Mouse (Mus musculus): ENCODE results near the gene Jazf1.
A peak's percentile ranks its signal among the peaks of the same experiment; 100 is the strongest.

Gene Jazf1

DNA sequence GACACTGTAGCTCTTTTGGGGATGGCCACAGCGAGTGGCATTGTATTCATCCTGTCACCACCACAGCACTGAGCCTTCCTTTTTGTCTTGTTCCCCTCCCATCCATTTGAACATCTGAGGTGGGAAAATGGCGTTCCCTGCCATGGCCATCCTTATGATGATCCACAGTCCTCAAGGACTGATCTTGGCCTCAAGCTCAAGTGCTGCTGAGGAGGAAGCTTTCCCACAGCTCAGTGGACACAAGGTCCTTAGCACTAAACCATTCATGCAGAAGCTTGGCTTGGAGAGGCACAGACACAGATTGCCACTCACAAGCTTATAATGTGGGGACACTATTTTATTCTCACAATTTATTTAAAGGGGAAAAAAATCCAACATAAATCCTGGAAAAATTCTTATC is 58.1 kb downstream of the Jazf1 start:
- no peak for DNase-seq (ENCODE audit: low read depth, low spot score)

DNA sequence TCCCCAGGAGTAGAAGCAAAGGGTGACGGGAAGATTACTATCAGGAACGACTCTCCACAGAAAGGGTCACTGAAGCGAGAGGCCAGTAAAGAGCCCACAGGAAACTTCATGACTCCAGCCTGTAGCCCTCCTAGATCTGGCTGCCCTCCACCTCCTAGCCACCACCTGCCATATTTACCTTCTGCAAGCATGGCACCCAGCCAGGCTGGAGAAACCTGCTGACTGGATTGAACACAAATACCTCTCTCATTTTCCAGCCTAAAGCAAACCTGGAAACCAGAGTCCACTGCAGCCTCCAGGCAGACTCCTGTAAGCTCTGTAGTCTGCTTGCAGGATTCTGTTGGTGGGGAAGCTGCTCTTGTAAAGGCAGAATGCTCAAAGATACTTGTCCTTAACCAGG is 62.4 kb downstream of the Jazf1 start:
- DNase-seq (ENCODE audit: low read depth, low spot score) = no peak

DNA sequence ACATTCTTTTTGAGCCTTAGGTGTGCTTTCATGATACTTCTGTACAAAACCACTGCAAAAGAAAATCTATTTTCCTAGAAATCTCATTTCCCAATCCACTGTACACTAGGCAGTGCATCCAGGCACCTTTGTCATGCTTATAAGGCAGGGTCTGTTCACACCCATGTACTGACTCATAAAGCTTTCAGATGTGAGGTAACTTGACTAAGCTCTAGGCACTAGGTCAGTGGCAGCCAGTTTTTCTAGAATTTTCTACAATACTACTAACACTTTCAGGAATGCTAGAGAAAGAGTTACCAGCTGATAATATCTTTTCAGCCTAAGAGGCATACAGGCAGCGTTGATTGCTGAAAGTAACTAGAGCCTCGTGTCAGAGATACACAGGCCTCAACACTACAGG is 62.9 kb downstream of the Jazf1 start:
- no peak for DNase-seq (ENCODE audit: low read depth, low spot score)

DNA sequence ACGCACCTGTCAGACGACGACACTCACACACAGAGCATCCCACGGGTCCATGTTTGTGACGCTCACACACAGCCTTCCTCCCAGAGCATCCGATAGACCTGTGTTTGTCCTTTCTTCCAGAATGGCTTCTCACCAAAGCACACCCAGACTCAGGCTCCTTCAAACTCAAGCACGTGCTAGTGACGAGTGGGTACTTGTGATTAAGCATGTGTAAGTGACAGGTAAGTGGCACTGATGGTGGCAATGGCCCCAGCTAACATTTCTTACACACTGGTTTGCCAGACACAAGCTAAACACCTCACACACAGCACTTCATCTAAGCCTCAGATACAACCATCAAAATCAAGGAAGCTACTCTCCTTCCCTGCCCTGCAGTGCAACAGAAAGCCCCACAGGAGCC is 77.6 kb downstream of the Jazf1 start:
- DNase-seq (ENCODE audit: low read depth, low spot score) = no peak

DNA sequence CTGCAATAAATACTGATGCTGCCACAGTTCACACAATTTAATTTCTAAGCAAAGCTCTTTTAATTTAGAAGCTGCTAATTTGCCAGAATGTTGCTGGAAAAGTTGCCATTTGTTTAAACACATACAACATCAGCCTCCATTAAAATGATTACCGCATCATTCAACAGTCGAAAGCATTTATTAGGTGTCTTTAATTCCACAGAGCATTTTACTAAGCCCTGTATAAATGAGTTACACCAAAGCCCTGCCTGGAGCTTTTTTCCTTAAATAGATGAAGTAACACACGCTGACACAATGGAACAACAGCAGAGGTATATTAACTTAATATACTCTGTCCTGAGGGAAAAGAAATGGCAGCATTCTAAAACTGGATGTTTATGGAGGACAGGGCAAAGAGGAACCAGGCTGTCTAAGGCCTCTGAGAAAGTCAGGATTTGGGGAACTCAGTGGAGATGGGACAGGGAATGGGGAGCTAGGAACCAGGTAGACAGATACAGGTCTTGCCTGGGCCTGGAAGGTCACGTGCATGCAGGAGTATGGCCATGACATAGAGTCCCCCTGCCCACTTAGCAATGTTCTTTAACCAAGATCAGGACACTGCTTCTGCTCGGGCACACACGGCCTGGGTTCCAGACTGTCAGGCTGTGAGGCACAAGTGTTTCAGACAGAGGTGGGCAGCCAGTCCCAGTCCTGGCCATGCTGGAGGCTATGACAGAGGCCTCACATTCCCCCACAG is 80.4 kb downstream of the Jazf1 start:
- no peak for DNase-seq (ENCODE audit: low read depth, low spot score)

DNA sequence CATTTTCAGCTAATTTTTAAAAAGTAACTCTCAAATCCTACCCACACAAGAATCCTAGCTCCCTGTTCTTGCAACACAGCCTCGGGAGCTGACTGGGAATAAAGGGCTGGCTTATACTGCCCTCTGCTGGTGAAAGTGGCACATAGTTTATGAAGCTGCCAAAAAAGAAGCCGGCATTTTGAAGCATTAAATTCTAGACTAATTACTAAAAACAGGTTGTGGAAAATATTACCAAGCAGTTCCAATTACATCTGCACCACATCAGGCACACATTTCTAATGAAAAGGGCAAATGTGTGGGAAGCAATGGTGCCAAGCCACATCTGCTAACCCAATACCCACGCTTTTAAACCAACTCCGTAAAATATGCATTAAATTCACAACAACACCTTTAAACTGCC is 81.0 kb downstream of the Jazf1 start:
- peak; percentile 60 for DNase-seq (ENCODE audit: low read depth, low spot score)

DNA sequence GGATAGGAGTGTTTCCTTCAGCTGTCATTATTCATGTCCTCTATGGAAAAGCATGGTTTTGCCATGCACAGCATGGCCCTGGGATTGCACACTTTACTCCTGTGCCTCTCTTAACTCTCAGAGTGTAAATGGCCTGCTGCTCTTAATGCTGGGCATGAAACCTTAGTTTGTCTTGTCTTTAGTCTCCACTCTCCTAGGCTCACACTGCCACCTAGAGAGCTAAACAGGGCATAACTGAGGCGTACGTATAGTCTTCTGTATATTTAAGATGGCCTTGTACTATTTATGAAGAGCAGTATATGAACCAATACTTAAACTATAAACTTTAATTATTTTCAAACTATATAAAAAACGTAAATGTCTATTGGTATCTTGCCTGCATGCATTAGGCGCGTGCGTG is 86.3 kb downstream of the Jazf1 start:
- DNase-seq (ENCODE audit: low read depth, low spot score) = peak; percentile 38

DNA sequence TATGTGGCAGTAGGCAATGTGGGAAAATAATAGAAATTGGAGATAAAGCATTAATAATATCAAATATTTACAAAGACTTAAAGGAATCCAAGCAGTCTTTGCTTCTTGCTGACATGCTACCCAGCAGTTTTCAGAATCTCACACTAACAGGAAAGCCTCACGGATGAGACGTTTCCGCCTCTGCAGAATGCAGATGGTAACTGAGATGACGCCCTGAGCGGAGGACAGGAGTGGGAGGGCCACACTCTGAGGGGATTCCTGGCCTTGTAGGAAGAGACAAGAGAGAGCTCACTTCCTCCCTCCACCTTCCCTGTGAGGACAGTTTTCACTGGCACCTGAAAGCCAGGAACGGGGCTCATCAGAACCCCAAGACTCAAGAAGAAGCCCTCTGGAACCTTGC is 88.9 kb downstream of the Jazf1 start:
- DNase-seq (ENCODE audit: low read depth, low spot score) = no peak

DNA sequence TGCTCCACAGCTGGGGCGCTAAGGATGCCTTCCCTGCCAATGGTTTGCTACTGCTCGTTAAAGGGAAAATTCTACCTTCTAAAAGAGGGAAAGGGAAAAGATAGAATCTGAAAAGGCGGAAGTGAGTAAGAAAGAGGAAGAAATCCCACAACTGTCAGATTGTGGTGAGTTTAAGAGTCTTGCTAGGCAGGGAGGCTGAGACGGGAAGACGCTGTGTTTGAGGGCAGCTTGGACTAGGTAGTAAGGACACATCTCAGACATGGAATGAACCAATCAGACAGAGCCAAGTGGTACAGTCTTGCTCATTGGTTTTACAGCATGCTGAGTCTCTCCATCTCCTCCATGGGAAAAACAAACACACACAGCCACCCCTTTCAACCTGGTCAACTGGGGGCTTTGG is 95.1 kb downstream of the Jazf1 start:
- no peak for DNase-seq (ENCODE audit: low read depth, low spot score)

DNA sequence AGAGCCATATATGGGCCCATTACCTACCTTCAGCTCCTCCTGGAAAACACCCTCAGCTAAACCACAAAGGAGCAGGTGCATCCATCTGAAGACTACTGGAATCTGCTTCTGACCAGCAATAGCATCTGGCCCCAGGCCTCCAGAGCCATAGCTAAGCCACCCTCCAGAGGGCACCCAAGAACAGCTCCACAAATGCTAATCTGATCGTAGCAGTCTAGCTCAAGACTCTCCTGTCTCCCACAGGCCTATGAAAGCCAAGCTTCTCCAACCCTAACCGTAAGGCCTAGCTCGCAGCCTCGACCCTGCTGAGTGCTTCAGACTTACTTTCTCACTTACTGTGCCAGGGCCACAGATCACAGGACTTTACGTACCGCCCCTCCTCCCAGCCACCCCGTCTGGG is 96.3 kb downstream of the Jazf1 start:
- peak; percentile 32 for DNase-seq (ENCODE audit: low read depth, low spot score)

DNA sequence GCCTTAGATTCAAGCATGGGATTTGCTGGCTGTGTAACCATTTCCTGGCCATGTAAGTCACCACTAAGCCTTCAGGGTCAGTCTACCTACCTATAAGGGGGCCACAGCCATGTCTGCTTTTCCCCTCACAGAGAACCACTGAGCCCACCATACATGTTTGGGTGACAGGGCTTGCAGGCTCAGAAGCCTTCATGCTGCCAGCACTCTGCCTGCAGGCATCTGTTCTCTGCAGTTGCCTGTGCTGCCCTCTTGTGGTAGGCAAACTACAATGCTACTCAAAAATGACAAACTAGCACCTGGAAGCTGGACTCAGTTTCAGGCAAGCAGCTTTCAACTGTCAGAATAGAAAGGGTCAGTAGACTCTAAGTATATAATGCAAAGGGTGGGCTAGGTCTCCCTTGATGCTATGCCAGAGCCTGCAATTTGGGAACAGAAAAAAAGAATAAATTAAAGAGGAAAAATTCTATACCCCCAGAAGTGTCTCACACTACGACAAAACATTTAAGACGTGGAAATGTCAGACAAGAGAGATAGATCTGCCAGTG is 98.6 kb downstream of the Jazf1 start:
- peak; percentile 73 for DNase-seq (ENCODE audit: low read depth, low spot score)

DNA sequence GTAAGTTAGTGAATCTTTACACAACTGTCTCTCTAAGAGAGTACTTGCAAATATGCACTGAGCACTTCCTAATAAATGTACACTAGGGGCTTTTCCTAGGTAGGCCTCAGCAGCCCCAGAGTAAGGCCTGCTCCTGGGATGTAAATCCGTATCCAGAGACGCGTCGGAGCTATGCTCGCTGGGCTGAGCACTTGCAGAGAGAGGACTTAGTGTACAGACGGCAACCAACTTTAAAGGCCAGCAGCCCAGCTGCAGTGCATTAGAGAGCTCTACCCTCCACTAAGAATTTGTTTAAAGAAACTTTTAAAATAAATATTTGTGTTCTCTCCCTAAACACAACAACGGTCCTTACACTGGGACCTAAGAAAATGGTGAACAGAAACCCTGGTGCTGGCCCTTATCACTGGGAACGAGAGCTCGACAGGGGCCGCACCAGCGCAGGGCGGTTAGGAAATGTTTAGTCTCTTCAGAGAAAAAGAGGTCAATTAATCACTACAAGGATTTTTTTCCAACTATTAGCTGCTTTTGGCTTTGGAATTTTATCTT is 100.0 kb downstream of the Jazf1 start:
- DNase-seq (ENCODE audit: low read depth, low spot score) = no peak

DNA sequence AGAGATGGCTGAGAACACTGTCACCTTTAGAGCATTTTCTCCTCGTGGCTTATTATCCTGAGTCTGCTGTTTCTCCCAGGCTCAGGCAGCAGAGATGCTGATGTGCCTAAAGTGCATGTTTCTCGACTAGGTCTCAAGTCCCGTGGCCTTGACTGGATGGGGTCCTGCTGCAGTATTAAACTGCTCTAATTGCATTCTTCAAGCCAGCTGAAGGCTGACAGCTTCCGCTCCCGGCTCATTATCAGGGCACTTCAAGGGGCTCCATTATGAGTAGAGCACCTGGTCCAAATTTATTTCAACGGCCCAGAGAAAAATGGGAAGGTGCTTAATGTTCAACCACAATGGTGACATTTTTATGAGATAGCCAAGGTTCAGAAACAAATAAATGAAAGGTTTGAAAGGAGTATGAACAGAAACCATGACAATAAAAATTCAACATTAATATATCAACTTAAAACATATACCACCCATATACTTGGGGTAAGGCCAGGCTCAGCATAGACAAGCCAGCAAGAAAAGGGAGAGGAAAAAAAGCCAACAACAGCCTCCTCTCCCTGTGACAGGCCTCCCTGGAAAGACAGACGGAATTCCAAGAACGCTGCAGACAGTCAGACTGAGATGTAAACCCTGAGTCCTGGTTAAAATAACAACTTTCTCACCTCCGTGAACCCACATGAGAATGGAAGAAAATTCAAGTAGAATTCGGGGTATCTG is 100.7 kb downstream of the Jazf1 start:
- DNase-seq (ENCODE audit: low read depth, low spot score) = no peak

DNA sequence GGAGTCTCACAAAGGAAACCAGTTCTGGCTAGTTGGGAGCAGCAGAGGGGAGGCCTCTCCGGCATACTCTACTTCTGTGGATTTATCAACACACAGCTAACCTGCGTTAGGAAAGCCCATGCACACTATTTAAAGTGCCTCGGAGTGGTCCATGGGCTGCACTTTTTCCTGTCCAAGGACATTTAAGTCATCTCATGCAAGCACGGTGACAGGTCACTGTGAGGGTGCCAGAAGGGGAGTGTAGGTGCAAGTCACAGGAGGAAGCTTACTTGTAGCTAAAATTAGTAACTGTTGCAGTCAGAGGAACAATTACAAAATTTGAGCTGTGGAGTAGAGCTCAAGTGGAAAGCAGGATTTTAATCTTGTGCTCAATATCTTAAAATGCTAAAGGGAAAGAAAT is 102.4 kb downstream of the Jazf1 start:
- DNase-seq (ENCODE audit: low read depth, low spot score) = peak; percentile 17

DNA sequence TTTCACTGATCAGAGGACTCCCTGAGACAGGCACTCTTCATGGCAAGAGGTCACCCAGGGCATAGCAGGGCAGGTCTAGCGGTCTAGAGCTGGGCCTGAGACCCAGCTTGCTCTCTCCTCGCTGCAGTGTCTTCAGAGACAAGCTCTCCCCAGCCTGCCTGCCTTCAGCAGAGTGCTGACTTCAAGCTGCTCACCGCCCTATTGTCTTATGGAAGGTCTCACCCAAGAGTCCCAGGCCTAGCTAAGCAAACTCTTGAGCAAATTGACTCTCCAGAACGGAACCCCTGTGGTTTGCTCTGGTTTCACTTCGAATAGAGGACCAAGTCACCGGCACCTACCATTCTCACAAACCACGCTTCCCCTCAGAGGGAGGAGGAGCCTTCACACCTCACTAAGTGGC is 103.1 kb downstream of the Jazf1 start:
- DNase-seq (ENCODE audit: low read depth, low spot score) = peak; percentile 9

DNA sequence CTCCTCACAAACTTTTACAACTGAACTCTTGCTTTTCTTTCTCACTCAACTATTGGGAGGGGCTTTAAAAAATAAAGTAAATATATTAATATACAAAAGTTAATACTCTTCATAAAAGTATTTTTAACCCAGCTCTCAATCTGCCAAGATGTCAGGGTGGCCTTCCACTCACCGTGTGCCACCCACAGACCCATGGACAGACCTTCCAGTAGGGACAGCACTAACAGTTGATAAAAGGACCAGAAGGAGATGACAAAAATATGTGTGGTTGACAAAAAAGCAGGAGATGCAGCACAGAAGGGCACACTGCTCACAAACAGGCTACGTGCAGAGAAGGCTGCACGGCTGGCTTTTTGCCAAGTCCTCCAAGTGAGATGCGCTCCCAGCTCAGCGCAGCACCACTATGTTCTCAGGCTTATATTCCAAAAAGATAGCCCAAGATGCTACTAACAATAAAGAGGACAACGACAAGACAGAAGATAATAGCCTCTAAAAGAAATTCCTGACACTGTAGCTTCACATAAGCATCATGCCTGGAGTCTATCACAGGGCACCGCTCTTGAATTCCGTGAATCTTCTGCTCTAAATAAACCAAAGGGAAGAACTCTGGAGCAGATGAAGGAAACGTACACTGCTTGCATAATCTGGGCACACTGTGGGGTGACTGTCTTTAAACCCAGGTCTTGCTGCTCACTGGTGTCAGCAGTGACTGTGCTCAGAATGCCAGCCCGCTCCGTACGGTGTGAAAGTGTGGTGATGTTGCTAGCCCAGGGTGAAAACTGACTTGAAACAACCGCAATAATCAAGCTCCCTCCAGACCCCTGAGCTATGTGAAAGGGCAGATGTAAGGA is 104.4 kb downstream of the Jazf1 start:
- DNase-seq (ENCODE audit: low read depth, low spot score) = no peak

DNA sequence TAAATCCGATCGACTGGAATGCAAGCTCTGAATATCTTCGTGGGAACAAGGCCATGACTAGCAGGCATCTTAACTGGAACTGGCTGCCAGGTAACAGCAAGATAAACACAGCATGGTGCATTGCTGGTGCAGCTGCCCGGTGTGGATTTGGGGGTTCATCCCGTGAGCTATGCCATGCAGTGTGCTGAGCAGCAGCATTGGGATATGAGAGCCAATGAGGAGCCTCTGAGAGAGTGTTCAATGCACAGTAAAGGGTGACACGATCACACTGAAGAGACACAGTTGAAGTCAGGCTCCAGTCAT is 105.0 kb downstream of the Jazf1 start:
- no peak for DNase-seq (ENCODE audit: low read depth, low spot score)

DNA sequence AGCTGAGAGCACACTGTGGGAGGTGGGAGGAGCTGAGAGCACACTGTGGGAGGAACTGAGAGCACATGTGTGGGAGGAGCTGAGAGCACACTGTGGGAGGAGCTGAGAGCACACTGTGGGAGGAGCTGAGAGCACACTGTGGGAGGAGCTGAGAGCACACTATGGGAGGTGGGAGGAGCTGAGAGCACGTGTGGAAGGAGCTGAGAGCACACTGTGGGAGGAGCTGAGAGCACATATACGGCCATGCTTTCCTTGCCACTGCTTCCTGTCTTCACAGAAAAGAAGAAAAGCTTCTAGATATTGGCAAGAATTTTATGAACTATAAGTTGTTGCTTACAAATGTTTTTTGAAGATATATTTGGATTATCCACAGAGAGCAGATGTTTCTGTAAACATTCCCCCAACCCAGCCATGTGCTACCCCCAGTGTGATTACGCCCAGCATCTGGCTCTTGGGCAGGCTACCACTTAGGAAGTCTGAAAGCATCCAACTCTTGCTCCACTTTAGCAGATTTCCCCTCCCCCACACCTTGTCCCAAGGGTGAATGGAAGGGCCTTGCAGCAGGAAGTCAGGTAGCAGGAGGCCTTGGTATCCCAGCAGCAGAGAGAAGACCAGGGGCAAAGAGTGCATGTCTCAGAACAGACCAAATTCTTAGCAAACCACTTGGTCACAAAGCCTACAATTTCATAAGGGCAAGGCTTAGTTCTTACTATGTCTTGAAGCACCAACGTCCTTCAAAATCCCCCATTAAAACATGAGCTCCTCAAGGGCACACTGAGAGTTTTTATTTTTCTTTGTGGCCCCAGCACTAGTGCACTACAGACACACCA is 105.6 kb downstream of the Jazf1 start:
- DNase-seq (ENCODE audit: low read depth, low spot score) = peak; percentile 69

DNA sequence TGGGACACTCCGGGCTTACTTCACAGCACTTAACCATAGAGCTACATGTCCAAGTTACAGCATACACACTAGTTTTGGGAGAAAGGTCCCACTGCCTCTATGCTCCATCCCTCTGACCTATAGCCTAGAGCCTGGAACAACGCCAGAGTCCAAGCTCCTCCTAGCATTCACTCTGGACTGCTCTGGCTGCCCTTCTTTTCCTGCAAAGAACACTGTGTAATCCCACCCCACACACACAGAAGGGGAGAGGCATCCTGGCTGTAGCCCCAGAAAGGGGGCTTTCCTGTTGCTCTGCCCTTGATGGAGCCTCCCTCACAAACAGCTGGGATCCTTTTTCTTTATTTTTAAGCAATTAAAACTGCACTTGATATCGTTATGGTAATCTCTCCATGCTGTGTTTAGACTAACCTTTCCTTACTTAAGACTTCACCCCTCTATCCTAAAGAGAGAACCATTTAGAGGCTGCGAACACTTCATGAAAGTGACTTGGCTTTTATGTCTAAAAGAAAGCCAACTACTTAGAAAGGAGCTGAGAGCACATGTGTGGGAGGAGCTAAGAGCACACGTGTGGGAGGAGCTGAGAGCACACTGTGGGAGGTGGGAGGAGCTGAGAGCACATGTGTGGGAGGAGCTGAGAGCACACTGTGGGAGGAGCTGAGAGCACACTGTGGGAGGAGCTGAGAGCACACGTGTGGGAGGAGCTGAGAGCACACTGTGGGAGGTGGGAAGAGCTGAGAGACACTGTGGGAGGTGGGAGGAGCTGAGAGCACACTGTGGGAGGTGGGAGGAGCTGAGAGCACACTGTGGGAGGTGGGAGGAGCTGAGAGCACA is 106.6 kb downstream of the Jazf1 start:
- peak; percentile 83 for DNase-seq (ENCODE audit: low read depth, low spot score)

DNA sequence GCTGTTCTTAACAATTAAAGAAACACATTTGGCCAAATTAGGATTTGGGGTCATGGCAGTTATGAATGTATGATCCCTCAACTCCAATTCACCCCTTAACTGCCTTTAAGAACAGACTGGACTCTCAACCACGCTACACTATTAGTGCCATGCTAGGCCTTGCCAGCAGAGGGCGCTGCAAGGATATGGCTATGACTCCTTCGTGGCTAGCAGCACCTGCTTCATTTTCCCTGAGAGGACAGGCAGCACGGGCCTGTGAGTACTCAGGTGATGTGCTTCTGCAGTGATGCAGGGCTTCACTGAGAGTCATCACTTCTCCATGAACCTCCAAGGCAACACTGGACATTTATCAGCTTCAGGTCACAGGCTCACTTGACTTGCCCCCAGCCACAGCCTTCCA is 110.7 kb downstream of the Jazf1 start:
- DNase-seq (ENCODE audit: low read depth, low spot score) = peak; percentile 73

Measured in ES-CJ7 (cell line).